7 mouse cellular contexts compared by ENCODE assay signal in genomic region chr17:68002608-68003595, GRCm38 (mm10). TPM values are rescaled to one million over a fixed set of nuclear protein-coding genes. Genes with fewer than 3 reads are reported as not detected.
A peak's percentile ranks its signal among the peaks of the same experiment; 100 is the strongest.
DNase-seq lines count a peak whose midpoint lies in the region; ATAC-seq and TF ChIP-seq lines count a peak whose summit lies in the region.

No protein-coding gene starts in this region.

- peak overlapping the region; percentile 79; the same call in 1 of the 2 replicates for H3K9ac ChIP-seq in heart, embryonic 16.5 days (ENCODE audit: low read length)
- peak overlapping the region; percentile 78 for H3K9ac ChIP-seq in lung, embryonic 16.5 days (ENCODE audit: low read length)

- H3K4me3 ChIP-seq in spleen, adult 2 months (ENCODE audit: extremely low read depth, insufficient read depth, insufficient read length) = peak overlapping the region; percentile 14; the same call in 1 of the 2 replicates
- H3K4me3 ChIP-seq in heart, embryonic 16.5 days (ENCODE audit: low read length) = peak overlapping the region; percentile 82
- peak overlapping the region; percentile 67 for H3K4me3 ChIP-seq in lung, embryonic 16.5 days (ENCODE audit: low read length)

- no peak for TF ChIP-seq POLR2A in spleen, adult 2 months (IDR thresholded peaks at IDR 0.05; ENCODE audit: low read depth, low read length)

- no peak for TF ChIP-seq CTCF in spleen, adult 2 months (IDR thresholded peaks at IDR 0.05; ENCODE audit: extremely low read depth, insufficient read depth, insufficient read length, insufficient replicate concordance)

- H3K9me3 ChIP-seq in heart, embryonic 16.5 days (replicated peaks; ENCODE audit: control insufficient read depth, low read length) = no peaks in the 10 kb centered on the region
- H3K9me3 ChIP-seq in lung, embryonic 16.5 days (ENCODE audit: control insufficient read depth, low read length) = no peaks in the 10 kb centered on the region

- H3K27ac ChIP-seq in spleen, adult 2 months (ENCODE audit: insufficient read depth, low read length) = no peak overlapping the region
- peak overlapping the region; percentile 84 for H3K27ac ChIP-seq in heart, embryonic 16.5 days (ENCODE audit: low read length)
- H3K27ac ChIP-seq in lung, embryonic 16.5 days (ENCODE audit: low read length) = peak overlapping the region; percentile 93

- DNase-seq in spleen, adult 2 months (ENCODE audit: low read depth in 1 of 2, low spot score in 2 of 2) = no peak
- no peak for DNase-seq in spleen, adult 18-20 months
- DNase-seq in gastrocnemius, adult 8-10 months (ENCODE audit: low spot score in 2 of 2) = no peak
- DNase-seq in cerebellum, postnatal 36 days = no peak

- H3K4me2 ChIP-seq in heart, embryonic 16.5 days (ENCODE audit: low read depth, low read length) = peak overlapping the region; percentile 78
- H3K4me2 ChIP-seq in lung, embryonic 16.5 days (ENCODE audit: low read depth, low read length) = peak overlapping the region; percentile 58

- peaks cover 5% of the 10 kb centered on the region; the same call in 1 of the 2 replicates for H3K4me1 ChIP-seq in spleen, adult 2 months (ENCODE audit: control insufficient read depth, insufficient read depth, insufficient read length)
- H3K4me1 ChIP-seq in heart, embryonic 16.5 days (ENCODE audit: control insufficient read depth, insufficient read depth, low read length) = peaks cover 7% of the 10 kb centered on the region
- peaks cover 22% of the 10 kb centered on the region for H3K4me1 ChIP-seq in lung, embryonic 16.5 days (replicated peaks; ENCODE audit: control insufficient read depth, insufficient read depth, low read length)

- H3K36me3 ChIP-seq in spleen, adult 2 months (ENCODE audit: control insufficient read depth, insufficient read depth, low read length) = no peaks in the 10 kb centered on the region
- no peaks in the 10 kb centered on the region for H3K36me3 ChIP-seq in heart, embryonic 16.5 days (ENCODE audit: control insufficient read depth, insufficient read depth)
- no peaks in the 10 kb centered on the region for H3K36me3 ChIP-seq in lung, embryonic 16.5 days (ENCODE audit: control insufficient read depth, insufficient read depth, low read length)

- no peak for ATAC-seq in heart, embryonic 16.5 days (replicated peaks; ENCODE audit: extremely low read depth, insufficient read depth, low FRiP score)
- no peak for ATAC-seq in lung, embryonic 16.5 days (ENCODE audit: low read depth)
- no peak for ATAC-seq in inflammation-experienced regulatory T-cells, adult 6 months

- WGBS in spleen, adult 2 months = 46% methylated on average over 17 of the region's 17 CpGs
- WGBS in heart, embryonic 16.5 days = 33% methylated on average over 17 of the region's 17 CpGs
- 9% methylated on average over 17 of the region's 17 CpGs for WGBS in lung, embryonic 16.5 days

- H3K27me3 ChIP-seq in spleen, adult 2 months (ENCODE audit: control insufficient read depth, insufficient read depth, low read length) = no peaks in the 10 kb centered on the region; the same call in 1 of the 2 replicates
- H3K27me3 ChIP-seq in heart, embryonic 16.5 days (ENCODE audit: control insufficient read depth, insufficient read depth, low read length) = no peaks in the 10 kb centered on the region
- no peaks in the 10 kb centered on the region for H3K27me3 ChIP-seq in lung, embryonic 16.5 days (ENCODE audit: control insufficient read depth, insufficient read depth, low read depth, low read length)

RNA-seq across cellular contexts. Expression of gene Arhgap28, which starts 1.0 kb away (rescaled TPM):
- polyA plus RNA-seq in spleen, adult 2 months (2012; rRNA removed) = 1.1 and 1.2 TPM in 2 replicates
- polyA plus RNA-seq in heart, embryonic 16.5 days (2015; fragmentation: Nextera tagmentation; extraction: Ambion mirVana) = 10.5 and 11.6 TPM in 2 replicates
- polyA plus RNA-seq in lung, embryonic 16.5 days (2015; fragmentation: Nextera tagmentation; extraction: Ambion mirVana) = 36.1 and 39.7 TPM in 2 replicates
- polyA plus RNA-seq in inflammation-experienced regulatory T-cells, adult 6 months (2017; shearing (Covaris generic)) = not detected
- under 1 TPM; 0.38 to 0.56 (median 0.42) TPM for total RNA-seq in gastrocnemius, adult 8-10 months (2022)

Comparison
In these comparisons a context has a peak if more than half of its experiments do, and no peak if none do; other contexts are left out.
1. H3K4me3 ChIP-seq: peak in every context shown above with its lines; median percentile 82 in heart, embryonic 16.5 days; 67 in lung, embryonic 16.5 days; 14 in spleen, adult 2 months.